Mouse (Mus musculus): Measurements from ENCODE around the gene Ebna1bp2.
A peak's percentile ranks its signal among the peaks of the same experiment; 100 is the strongest.

The Ebna1bp2 gene

DNA sequence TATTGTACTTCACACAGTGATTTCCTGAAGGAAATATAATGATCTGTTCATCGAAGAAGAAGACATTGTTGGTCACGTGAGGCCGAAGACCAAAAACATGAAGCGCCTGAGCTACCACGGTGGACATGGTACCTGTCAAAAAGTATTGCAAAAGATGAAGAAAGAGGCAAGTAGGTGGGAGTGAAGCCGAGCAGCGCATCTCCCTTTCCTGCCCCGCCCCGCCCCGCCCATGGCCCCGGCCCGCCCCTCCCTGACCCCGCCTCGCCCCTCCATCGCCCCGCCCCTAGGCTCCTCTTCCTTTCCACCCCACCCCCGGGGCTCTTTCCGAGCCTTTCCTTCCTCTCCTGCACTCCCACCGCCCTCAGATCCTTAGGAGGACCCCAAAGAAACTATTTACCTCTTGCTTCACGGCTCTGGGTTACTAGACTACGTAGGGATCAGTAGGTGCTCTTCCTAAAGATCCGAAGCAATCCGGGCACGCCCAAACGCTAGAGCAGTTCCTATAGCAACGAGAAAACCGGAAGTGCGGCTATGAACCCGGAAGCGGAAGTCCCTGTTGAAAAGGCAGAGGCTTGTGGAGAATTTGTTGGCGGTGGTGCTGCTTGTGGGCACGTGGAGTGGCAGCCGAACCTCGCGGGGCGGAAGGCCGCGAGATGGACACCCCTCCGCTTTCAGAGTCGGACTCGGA is at the start of gene Ebna1bp2, which contains the start of gene Cfap57:
Gene Ebna1bp2 (plus strand): TSS at position 521 of the 688 bp plus-strand sequence.
Gene Cfap57 (minus strand): TSS at position 499 of the 688 bp plus-strand sequence.
- DNase-seq: peak; percentile 94 to 95

DNA sequence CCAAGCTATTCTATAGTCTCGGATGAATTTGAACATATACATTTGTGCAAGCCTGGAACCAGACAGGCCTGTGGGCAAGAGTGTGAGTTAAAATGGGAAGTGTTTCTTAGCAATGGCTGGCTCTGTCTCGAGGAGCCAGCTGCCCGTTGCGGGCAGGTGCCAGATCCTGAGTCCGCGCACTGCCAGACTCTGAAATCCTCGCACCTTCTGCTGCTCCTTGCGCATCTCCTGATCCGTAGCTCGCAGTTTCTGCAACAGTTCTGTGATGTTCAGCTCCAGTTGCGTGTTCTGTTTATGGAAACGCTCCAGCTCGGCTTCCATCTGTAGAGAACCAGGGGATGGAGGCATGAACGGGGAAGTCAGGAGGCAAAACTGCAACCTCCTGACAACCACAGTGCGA is 49.2 kb upstream of the Ebna1bp2 start:
- DNase-seq: no peak

DNA sequence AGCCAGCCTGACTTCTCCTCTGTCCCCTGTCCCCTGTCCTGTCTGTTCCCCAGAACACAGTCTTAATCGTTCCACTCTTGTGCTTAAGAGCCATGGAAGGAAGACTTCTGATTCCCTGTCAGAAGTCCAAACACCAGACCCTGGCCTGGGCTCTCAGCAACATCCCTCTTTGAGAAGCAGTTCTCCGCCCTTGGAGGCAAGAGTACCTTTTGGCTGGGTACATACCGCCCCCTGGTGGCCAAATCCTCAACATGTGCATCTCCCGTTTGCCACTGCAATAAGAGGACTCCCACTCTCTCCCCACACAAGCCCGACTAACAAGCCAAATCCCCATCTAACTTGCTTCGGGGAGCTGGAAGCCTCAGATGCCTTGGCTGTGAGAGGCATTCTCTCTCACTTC is 44.5 kb upstream of the Ebna1bp2 start:
- peak; percentile 80 for DNase-seq

DNA sequence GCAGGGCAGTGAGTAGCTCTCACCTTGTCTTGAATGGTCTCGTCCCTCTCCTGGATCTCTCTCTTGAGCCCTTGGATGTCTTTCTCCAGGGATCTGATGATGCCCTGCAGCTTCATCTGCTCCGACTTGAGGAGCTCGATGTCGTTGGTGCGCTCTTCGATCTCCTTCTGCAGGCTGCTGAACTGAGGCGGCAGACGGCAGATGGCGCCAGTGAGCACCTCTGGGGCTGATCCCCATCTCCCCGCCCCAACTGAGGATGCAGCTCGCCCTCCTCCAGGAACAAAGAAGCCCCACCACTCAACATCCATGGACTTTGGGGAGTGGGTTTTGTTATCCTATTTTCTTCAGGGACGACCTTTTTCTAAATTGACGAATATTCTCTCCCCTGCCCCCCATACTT is 41.3 kb upstream of the Ebna1bp2 start:
- peak; percentile 37 to 51 for DNase-seq

DNA sequence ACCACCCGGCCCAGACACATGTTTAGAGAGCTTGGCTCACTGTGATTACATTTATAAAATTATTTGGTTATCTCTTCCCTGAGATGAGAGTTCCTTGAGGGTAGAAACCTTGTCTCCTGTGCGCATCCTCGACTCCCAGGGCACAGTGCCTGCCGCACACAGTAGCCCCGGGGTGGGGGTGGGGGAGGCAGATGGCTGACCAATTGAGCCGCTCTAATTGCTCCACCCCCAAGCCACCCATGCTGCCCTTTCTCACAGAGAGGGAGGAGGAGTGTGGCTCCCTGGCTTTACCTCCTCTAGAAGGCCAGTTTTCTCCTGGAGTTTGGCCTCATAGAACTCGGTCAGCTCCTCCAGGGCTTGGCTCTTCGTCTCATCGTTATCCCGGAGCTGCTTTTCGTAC is 39.1 kb upstream of the Ebna1bp2 start:
- no peak for DNase-seq

DNA sequence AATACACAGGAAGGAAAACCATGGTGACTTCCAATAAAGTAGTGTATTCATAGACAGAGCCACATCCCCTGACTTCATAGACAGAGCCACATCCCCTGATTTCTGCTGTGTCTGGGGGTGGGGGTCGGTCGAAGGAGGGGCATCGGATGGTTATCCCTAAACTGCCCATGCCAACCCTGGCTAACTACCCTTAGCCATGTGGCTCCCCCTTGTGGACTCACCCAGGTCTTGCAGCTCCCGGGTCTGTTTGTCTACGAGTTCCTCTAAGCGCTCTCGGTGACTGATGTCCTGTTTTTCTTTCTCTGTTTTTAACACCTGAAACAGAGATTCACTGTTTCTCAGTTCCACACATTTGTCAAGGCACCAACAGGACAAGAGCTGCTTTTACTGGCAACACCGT is 38.0 kb upstream of the Ebna1bp2 start:
- DNase-seq: peak; percentile 7 to 8

DNA sequence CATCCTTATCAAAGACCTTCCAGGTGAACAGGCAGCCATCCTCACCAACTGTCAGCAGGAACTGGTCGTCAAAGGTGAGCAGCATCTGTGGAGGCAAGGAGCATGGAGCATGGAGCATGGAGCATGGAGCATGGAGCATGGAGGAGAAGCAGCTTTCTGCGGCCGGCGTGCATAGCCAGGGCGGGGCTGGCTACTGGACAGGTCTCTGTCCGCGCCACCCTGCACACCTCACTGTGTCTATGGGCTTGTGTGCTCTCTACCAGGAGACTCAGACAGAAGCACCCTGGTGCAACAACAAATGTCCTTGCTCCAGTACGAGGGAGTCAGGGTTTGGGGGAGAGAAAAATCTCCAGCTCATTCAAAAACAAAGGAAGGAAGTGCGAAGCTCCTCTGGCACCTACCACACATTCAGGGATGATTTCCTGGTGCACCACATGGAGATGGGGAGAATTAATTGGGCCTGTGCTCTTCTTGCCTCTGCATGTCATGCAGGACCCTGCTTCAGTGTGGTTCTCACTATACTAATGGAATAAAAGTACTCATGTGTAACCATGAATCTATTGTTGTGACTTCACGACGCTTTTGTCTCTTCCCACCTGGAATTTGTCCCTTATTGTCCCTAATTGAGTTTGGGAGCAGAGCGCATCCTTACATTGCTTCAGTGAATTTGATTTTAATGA is 31.4 kb upstream of the Ebna1bp2 start:
- no peak for DNase-seq

DNA sequence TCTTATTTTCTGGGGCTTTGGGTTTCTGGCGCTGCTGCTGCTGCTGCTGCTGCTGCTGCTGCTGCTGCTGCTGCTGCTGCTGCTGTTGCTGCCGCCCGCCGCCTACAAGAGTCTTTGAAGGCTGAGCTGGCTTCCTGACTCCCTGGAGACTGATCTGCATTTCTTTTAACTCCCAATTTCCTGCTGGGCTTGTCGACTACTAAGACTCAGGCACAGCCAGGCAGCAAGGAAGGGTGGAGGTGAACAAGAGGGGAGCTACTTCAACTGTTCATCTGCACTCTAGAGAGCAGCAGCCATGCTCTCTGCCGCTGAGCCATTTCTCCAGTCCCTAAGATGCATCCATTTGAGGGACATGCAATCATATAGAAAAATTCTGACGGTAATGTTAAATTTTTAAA is 30.9 kb upstream of the Ebna1bp2 start:
- DNase-seq: no peak

DNA sequence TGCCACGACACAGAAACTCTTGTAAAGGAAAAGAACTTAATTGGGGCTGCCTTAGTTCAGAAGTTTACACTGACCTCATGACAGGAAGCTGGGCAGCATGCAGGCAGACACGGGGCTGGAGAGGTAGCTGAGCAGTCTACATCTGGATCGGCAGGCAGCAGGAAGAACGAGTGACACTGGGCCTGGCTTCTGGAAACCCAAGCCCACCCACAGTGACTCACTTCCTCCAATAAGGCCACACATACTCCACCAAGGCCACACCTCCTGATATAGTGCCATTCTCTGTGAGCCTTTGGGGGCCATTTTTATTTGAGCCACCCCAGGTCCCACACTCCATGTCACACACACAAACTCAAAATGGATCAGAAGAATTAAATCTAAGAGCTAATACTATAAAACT is 16.5 kb upstream of the Ebna1bp2 start:
- DNase-seq: no peak

DNA sequence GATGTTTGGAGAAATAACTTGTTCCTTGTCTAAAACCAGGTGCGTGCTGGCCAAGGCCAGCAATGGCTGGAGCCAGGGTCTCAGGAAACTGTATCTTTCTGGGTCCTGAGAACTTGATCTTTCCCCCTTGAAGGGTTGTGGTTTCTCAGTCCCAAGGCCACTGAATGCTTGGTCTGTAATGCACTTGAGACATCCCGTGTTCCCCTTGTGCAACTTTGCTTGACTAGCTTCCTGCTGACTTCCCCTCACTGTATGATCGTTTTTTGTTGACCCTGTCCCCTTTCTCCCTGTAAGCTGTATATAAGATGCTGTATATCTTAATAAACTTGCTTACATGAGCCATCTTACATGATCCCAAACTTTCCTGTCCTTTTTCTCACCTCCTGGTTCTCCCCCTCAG is 10.8 kb upstream of the Ebna1bp2 start:
- no peak for DNase-seq

DNA sequence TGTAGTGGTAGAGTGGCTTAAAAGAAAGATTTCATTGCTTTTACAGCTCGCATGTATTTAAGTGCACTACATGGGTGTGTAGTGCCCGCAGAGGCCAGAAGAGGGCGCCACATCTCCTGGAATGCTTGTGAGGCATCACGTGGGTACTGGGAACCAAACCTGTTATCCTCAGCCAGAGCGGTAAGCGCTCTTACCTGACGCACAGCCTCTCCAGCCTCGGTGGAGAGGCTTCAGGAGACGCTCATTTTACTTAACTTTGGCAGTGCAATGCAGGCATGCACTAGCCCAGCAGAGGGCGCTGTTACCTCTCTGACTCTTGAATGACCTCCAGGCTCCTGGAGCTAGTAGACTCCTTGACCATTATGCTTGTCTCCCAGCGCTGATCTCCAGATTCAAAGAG is 8.0 kb upstream of the Ebna1bp2 start:
- peak; percentile 52 for DNase-seq

DNA sequence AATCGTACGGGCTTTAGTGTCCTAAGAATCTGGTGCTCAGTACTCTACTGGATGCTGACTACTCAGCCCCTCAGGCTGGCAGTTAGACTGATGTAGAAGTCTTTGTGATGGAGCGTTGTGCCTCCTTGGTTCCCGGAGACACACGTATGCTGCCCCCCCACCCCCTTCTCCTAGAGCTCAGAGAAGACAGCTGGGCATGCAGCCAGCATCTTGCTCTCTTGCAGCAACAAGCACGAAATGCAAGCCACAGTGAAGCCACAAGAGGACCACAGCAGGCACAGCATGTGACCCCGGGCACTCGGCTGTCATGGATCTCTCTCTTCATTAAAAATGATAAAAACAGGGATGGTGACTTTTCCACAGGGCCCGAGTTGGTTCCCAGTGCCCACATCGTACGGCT is 5.2 kb upstream of the Ebna1bp2 start:
- DNase-seq: no peak

DNA sequence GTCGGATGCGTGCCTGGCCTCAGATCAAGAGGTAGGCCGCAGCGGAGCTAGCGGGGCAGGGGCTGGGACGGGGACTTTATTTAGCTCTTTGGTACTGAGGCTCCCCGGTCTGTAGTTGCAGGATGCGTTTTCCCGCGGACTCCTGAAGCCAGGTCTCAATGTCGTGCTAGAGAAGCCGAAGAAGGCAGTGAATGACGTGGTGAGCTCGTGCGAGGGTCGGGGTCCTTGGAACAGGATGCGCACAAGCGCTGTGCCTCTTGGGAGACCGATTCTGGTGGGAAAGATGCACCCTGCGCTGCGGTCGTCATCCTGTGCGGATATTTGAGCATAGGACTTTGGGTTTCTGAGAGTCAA is 345 bp downstream of the Ebna1bp2 start:
- DNase-seq: no peak

DNA sequence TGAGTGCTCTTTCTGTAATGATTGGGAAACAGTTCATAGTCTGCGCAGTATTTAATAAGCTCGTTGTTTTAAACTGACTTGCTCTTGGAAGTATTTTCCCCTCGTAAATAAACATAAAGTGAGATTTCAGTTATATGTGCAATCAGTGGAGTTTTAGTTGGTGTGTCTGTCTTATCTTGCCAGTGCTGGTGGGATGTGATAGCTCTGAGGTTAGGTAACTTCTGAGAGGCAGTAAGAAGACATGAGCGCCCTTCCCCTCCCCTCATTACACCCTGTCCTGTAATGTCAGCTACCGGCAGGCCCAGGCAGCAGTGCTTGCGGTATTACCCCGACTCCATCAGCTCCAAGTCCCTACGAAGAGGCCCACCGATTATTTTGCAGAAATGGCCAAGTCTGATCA is 1.2 kb downstream of the Ebna1bp2 start:
- no peak for DNase-seq

DNA sequence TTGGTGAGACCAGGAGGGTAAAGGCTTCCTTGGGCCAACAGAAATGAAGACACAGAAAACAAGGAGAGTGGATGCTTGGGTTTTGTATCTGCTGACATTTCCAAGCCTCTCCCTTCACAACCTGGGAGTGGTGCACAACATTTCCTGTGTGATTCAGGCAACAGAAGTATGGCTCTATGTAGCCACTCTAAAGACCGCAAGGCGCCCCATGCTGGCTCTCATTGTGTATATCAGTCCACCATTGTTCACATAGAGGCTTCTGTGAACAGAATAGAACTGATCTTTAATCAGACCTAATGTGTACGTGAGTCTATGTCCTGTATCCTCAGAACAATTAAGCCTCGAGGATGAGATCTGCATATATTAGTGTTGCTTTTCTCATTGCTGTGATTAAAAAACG is 9.7 kb downstream of the Ebna1bp2 start:
- no peak for DNase-seq

DNA sequence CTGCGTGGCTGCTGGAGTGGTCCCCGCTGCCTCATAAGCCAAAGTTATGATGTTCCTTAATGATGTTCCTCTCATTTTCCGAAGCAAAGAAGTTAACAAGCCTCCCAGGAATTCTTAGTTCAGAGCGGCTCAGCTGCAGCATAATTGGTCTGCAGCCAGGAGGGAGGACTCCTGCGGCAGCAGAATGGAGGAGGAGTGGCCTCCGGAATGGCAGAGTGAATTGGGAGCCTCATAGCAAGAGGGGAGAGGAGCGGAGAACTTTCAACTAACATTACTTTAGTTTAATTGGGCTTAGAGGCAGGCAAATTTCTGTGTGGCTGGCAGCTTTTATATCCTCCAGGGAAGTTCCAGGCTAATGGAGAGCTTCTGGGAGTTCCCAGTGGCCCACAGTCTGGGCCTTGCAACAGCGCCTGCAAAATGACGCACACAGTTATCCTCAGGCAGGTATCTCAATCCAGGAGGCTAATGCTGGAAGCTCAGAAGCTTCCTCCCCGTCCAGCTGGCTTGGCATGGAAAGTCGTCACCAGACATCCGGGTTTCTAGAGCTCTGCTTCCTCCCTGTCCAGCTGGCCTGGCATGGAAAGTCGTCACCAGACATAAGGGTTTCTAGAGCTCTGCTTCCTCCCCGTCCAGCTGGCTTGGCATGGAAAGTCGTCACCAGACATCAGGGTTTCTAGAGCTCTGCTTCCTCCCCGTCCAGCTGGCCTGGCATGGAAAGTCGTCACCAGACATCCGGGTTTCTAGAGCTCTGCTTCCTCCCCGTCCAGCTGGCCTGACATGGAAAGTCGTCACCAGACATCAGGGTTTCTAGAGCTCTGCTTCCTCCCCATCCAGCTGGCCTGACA is 22.0 kb downstream of the Ebna1bp2 start:
- DNase-seq: no peak

DNA sequence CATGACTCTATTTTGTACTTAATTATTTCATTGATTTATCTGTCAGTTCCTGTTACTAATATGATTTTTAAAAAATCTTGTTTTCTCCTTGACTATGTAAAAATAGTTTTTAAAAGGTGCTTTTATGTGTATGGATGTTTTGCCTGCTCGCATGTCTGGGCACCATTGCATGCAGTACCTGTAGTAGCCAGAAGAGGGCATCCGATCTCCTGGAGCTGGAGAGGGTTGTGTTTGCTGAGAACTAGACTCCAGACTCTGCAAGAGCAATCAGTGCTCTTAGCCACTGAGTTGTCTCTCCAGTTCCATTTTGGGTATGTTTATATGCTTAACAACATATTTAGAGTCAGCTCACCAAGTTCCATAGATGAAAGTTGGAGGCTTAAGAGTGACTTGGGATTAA is 24.6 kb downstream of the Ebna1bp2 start:
- peak; percentile 76 to 77 for DNase-seq

DNA sequence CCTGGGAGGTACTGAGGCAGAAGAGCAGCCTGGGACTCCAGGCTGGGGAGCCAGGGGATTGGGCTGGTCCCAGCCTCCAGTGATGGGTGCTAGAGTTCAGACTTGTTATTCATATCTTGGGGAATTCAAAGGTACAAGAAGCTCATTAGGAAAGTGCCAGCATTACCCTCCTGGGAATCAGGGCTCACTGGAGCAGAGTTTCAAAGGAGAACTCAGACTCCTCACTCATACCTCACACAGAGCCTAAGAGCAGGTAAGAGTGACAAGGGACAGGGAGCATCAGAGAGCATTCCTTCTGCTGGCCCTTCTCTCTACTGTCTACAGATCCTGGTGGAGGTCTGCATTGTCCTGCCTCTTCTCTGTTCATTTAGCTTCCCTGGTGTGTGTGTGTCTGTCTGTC is 38.1 kb downstream of the Ebna1bp2 start, which contains the start of gene Olfr62:
Gene Olfr62 (plus strand): TSS at position 301 of the 400 bp plus-strand sequence.
- DNase-seq: no peak

Data from B cell, adult 2 months (primary cell).